Mouse (Mus musculus): Measurements from ENCODE around the gene Tagln. TPM values are rescaled to one million over a fixed set of nuclear protein-coding genes. Genes with fewer than 3 reads are reported as not detected.

Gene Tagln
- polyA plus RNA-seq, 1 experiment from 2014 or later: 10.3 TPM

Small RNAs within 50 kb of the gene (microRNA-seq; reads per million reads assigned to microRNA genes)
- gene Mir7087: not detected

Other genes with a start within 250 kb of the Tagln start
- gene Cep164, start 107.4 kb downstream of the Tagln start, polyA plus RNA-seq (2014; fragmentation: Nextera tagmentation; extraction: Ambion mirVana): 8.9 and 11.5 TPM in 2 replicates
- gene Bace1, start 97.5 kb downstream of the Tagln start, polyA plus RNA-seq (2014; fragmentation: Nextera tagmentation; extraction: Ambion mirVana): 46.0 and 50.3 TPM in 2 replicates
- gene Pcsk7, start 29.6 kb downstream of the Tagln start, polyA plus RNA-seq (2014; fragmentation: Nextera tagmentation; extraction: Ambion mirVana): 15.0 and 17.7 TPM in 2 replicates
- 107 and 109 TPM in 2 replicates for gene Rnf214, start 29.1 kb downstream of the Tagln start, polyA plus RNA-seq (2014; fragmentation: Nextera tagmentation; extraction: Ambion mirVana)
- 48.9 and 55.3 TPM in 2 replicates for gene Sidt2, start 19.2 kb upstream of the Tagln start, polyA plus RNA-seq (2014; fragmentation: Nextera tagmentation; extraction: Ambion mirVana)
- 289 and 303 TPM in 2 replicates for gene Pafah1b2, start 76.6 kb upstream of the Tagln start, polyA plus RNA-seq (2014; fragmentation: Nextera tagmentation; extraction: Ambion mirVana)
- 10.9 and 11.0 TPM in 2 replicates for gene Sik3, start 76.8 kb upstream of the Tagln start, polyA plus RNA-seq (2014; fragmentation: Nextera tagmentation; extraction: Ambion mirVana)